Mouse (Mus musculus) right cerebral cortex, adult 2 months (tissue): ENCODE results near the gene Fndc3a.
A peak's percentile ranks its signal among the peaks of the same experiment; 100 is the strongest.

Experiments
- DNase-seq, 2 experiments: peaks; one replicate each; pipeline ENCODE4 v3.0.0; 2021 to 2022; ENCODE audit warnings: low spot score in 2 of 2

Gene Fndc3a

GRCm38 (mm10) chr14:72536392-72537017 is 173.3 kb downstream of the Fndc3a start:
- no peak for DNase-seq

- DNase-seq = no peak
Measured at GRCm38 (mm10) chr14:72533862-72534261, 175.9 kb downstream of the Fndc3a start.

- DNase-seq = peak; percentile 12 to 20
Measured at GRCm38 (mm10) chr14:72532028-72532917, 177.5 kb downstream of the Fndc3a start.

- no peak for DNase-seq
Measured at GRCm38 (mm10) chr14:72527126-72527525, 182.7 kb downstream of the Fndc3a start.

- DNase-seq = no peak
Measured at GRCm38 (mm10) chr14:72519561-72519960, 190.2 kb downstream of the Fndc3a start.

- no peak for DNase-seq
Measured at GRCm38 (mm10) chr14:72518786-72519185, 191.0 kb downstream of the Fndc3a start.

GRCm38 (mm10) chr14:72516376-72516775 is 193.4 kb downstream of the Fndc3a start:
- peak; percentile 41 to 69 for DNase-seq

GRCm38 (mm10) chr14:72506723-72507420 is 202.9 kb downstream of the Fndc3a start:
- DNase-seq = no peak

- DNase-seq = no peak
Measured at GRCm38 (mm10) chr14:72506018-72506722, 203.6 kb downstream of the Fndc3a start.

- no peak for DNase-seq
Measured at GRCm38 (mm10) chr14:72504985-72505384, 204.8 kb downstream of the Fndc3a start.

- no peak for DNase-seq
Measured at GRCm38 (mm10) chr14:72503241-72503640, 206.6 kb downstream of the Fndc3a start.

GRCm38 (mm10) chr14:72493775-72494174 is 216.0 kb downstream of the Fndc3a start:
- no peak for DNase-seq

- no peak for DNase-seq
Measured at GRCm38 (mm10) chr14:72491738-72492137, 218.1 kb downstream of the Fndc3a start, which contains the start of gene Gm9195. Gene Gm9195 (minus strand): TSS chr14:72491838.

GRCm38 (mm10) chr14:72490367-72490766 is 219.4 kb downstream of the Fndc3a start:
- DNase-seq = peak; percentile 8 to 9
